Mouse (Mus musculus) embryonic fibroblast, embryonic 13.5 days (primary cell): ENCODE results near the gene Hoxb6.

Experiments used
- CTCF ChIP-seq: IDR thresholded peaks from 2 replicates; pipeline ENCODE4 v1.5.1; 2011; ENCODE audit warnings: mild to moderate bottlenecking, control low read depth, low read length, moderate library complexity, borderline replicate concordance; ENCODE audit not compliant: insufficient read depth
- POLR2A ChIP-seq: IDR thresholded peaks from 2 replicates; pipeline ENCODE4 v1.6.1; 2011; ENCODE audit warnings: low read depth, mild to moderate bottlenecking, control low read depth, low read length, moderate library complexity

DNA sequence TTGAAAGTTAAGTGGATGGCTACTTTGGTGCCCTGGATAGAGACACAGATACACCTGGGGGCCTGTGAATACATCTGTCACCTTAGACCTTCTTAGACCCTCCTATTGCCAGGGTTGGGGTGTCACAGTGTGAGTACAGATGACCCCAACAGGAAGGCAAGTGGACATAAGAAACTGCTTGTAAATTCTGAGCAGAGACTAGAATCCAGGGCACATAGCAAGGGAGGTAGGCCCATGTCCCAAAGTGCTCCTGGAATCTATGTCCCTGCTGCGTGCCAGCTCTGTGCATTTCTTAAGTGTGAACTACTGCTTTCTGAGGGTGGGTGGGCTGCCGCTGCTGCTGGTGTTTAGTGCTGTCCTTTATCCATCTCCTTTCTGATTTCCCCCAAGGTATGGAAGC lies 58.5 kb downstream of the Hoxb6 start:
- TF ChIP-seq POLR2A (no peak), CTCF (no peak)
